Mouse (Mus musculus): ENCODE data around the gene Svep1. TPM values are rescaled to one million over a fixed set of nuclear protein-coding genes. Genes with fewer than 3 reads are reported as not detected.
A peak's percentile ranks its signal among the peaks of the same experiment; 100 is the strongest.

The Svep1 gene
- 0.90 and 1.7 TPM in 2 replicates for polyA plus RNA-seq (2015; fragmentation: Nextera tagmentation; extraction: Ambion mirVana)

GRCm38 (mm10) chr4:58206115-58206945, at the start of gene Svep1:
TSS of gene Svep1 (minus strand) at chr4:58206859.
- H3K4me2 ChIP-seq, result peak within 1 kb of the TSS; percentile 99
- no peaks in the 10 kb centered on the region for H3K9me3 ChIP-seq (replicated peaks)
- ATAC-seq (ENCODE audit: low FRiP score), result peak; percentile 86
- peaks cover 16% of the 10 kb centered on the region for H3K4me1 ChIP-seq
- under 1% methylated on average over 45 of the region's 47 CpGs for WGBS
- H3K27me3 ChIP-seq (replicated peaks), result peaks cover 34% of the 10 kb centered on the region
- H3K4me3 ChIP-seq (replicated peaks), result peak within 1 kb of the TSS; percentile 56
- no peaks in the 10 kb centered on the region for H3K36me3 ChIP-seq
- H3K9ac ChIP-seq (replicated peaks), result peak within 1 kb of the TSS; percentile 52
- no peak within 1 kb of the TSS; the same call in 1 of the 2 replicates for H3K27ac ChIP-seq (replicated peaks)

GRCm38 (mm10) chr4:58253410-58253809, 46.8 kb upstream of the Svep1 start:
- WGBS, result 46% methylated on average over 5 of the region's 5 CpGs
- no peak for ATAC-seq (ENCODE audit: low FRiP score)

GRCm38 (mm10) chr4:58252381-58252780, 45.7 kb upstream of the Svep1 start:
- ATAC-seq (ENCODE audit: low FRiP score), result no peak
- no peaks in the 10 kb centered on the region for H3K9me3 ChIP-seq (replicated peaks)
- H3K36me3 ChIP-seq, result no peaks in the 10 kb centered on the region
- no peaks in the 10 kb centered on the region for H3K27me3 ChIP-seq (replicated peaks)
- H3K9ac ChIP-seq (replicated peaks), result no peak overlapping the region
- 94% methylated on average over 3 of the region's 3 CpGs for WGBS
- no peak overlapping the region for H3K4me2 ChIP-seq
- H3K4me1 ChIP-seq, result no peaks in the 10 kb centered on the region
- H3K4me3 ChIP-seq (replicated peaks), result no peak overlapping the region
- H3K27ac ChIP-seq (replicated peaks), result no peak overlapping the region

More at GRCm38 (mm10) chr4:58253410-58253809, 46.8 kb upstream of the Svep1 start:
- H3K36me3 ChIP-seq, result no peaks in the 10 kb centered on the region
- H3K4me2 ChIP-seq, result no peak overlapping the region
- H3K4me1 ChIP-seq, result no peaks in the 10 kb centered on the region
- no peak overlapping the region for H3K27ac ChIP-seq (replicated peaks)
- no peak overlapping the region for H3K9ac ChIP-seq (replicated peaks)
- no peak overlapping the region for H3K4me3 ChIP-seq (replicated peaks)
- no peaks in the 10 kb centered on the region for H3K9me3 ChIP-seq (replicated peaks)
- H3K27me3 ChIP-seq (replicated peaks), result no peaks in the 10 kb centered on the region

- Histone ChIP-seq H3K27me3 (replicated peaks) (no peaks in the 10 kb centered on the region), H3K4me1 (no peaks in the 10 kb centered on the region), H3K36me3 (no peaks in the 10 kb centered on the region), H3K9me3 (replicated peaks) (no peaks in the 10 kb centered on the region), H3K9ac (replicated peaks) (no peak overlapping the region), H3K27ac (replicated peaks) (no peak overlapping the region), H3K4me2 (no peak overlapping the region), H3K4me3 (replicated peaks) (no peak overlapping the region)
- WGBS, result 83% methylated on average over 1 of the region's 1 CpGs
- ATAC-seq (ENCODE audit: low FRiP score), result no peak
Measured at GRCm38 (mm10) chr4:58245544-58245943, 38.9 kb upstream of the Svep1 start.

GRCm38 (mm10) chr4:58240416-58240815, 33.8 kb upstream of the Svep1 start:
- H3K9ac ChIP-seq (replicated peaks), result no peak overlapping the region
- H3K4me3 ChIP-seq (replicated peaks), result no peak overlapping the region
- 86% methylated on average over 7 of the region's 7 CpGs for WGBS

DNA sequence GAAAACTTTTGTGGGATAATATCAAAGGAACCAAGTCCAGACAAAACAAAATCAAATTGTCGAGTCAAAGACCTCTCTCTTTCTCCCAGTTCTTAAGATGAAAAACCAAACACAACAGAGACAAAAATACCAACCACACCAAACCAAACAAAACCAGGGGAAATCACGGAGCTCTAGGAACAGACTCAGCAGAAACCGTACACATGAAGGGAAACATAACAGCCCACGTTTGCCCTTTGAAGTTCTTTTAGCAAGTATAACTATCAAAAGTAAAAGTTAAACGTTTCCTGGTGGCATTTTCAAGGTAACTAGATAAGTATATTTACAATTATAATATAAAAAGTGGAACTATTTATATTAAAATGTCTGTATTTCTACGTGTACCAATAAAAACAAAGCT, 29.2 kb upstream of the Svep1 start:
- Histone ChIP-seq H3K4me2 (no peak overlapping the region), H3K4me1 (no peaks in the 10 kb centered on the region), H3K9me3 (replicated peaks) (no peaks in the 10 kb centered on the region), H3K4me3 (replicated peaks) (no peak overlapping the region), H3K27me3 (replicated peaks) (no peaks in the 10 kb centered on the region), H3K36me3 (no peaks in the 10 kb centered on the region), H3K9ac (replicated peaks) (no peak overlapping the region), H3K27ac (replicated peaks) (no peak overlapping the region)
- no peak for ATAC-seq (ENCODE audit: low FRiP score)
- 65% methylated on average over 6 of the region's 6 CpGs for WGBS

More at GRCm38 (mm10) chr4:58240416-58240815, 33.8 kb upstream of the Svep1 start:
- Histone ChIP-seq H3K9me3 (replicated peaks) (no peaks in the 10 kb centered on the region), H3K27ac (replicated peaks) (no peak overlapping the region), H3K27me3 (replicated peaks) (no peaks in the 10 kb centered on the region), H3K4me1 (no peaks in the 10 kb centered on the region), H3K36me3 (no peaks in the 10 kb centered on the region), H3K4me2 (no peak overlapping the region)
- ATAC-seq (ENCODE audit: low FRiP score), result no peak

DNA sequence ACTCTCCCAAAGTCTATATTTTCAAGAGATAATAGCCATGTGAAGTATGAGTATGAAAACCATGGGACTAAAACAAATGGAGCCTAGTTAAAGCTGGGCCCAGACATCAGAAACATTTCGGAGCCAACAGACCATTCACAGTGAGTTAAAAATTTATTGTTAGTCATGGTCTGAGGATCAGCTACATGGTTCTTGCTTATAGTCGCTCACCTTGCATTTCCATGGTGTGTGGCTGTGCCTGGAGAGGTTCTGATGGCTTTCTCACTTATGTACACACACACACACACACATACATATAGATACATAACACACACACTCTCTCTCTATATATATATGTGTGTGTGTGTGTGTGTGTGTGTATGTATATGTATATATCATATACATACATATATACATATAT, 16.8 kb upstream of the Svep1 start:
- Histone ChIP-seq H3K4me1 (no peaks in the 10 kb centered on the region), H3K4me3 (replicated peaks) (no peak overlapping the region), H3K9me3 (replicated peaks) (no peaks in the 10 kb centered on the region), H3K36me3 (no peaks in the 10 kb centered on the region), H3K27me3 (replicated peaks) (no peaks in the 10 kb centered on the region), H3K27ac (replicated peaks) (no peak overlapping the region), H3K4me2 (no peak overlapping the region), H3K9ac (replicated peaks) (no peak overlapping the region)
- 80% methylated on average over 2 of the region's 2 CpGs for WGBS
- no peak for ATAC-seq (ENCODE audit: low FRiP score)

DNA sequence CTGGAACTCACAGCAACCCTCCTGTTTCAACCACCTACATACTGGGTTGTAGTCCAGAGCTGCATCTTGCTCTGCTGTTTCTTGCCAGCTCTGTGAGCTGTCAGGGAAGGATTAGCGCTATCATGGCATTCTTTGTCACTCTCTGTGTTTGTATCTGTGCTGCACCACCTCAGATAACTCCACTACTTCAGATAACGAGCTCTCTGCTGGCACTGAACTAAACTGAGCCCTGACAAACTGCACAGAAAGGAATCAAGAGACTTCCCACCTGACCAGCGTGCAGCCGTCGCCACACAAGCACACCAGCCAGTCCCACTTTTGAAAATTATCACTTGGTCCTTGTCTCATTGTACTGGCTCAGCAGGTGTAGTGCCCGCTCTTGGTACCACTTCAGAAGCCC, 4.7 kb upstream of the Svep1 start:
- Histone ChIP-seq H3K4me2 (no peak overlapping the region), H3K9me3 (replicated peaks) (no peaks in the 10 kb centered on the region), H3K36me3 (no peaks in the 10 kb centered on the region), H3K27ac (replicated peaks) (no peak overlapping the region), H3K9ac (replicated peaks) (no peak overlapping the region), H3K4me3 (replicated peaks) (no peak overlapping the region), H3K4me1 (peaks cover 7% of the 10 kb centered on the region), H3K27me3 (replicated peaks) (peaks cover 16% of the 10 kb centered on the region)
- WGBS, result 83% methylated on average over 6 of the region's 6 CpGs
- no peak for ATAC-seq (ENCODE audit: low FRiP score)

DNA sequence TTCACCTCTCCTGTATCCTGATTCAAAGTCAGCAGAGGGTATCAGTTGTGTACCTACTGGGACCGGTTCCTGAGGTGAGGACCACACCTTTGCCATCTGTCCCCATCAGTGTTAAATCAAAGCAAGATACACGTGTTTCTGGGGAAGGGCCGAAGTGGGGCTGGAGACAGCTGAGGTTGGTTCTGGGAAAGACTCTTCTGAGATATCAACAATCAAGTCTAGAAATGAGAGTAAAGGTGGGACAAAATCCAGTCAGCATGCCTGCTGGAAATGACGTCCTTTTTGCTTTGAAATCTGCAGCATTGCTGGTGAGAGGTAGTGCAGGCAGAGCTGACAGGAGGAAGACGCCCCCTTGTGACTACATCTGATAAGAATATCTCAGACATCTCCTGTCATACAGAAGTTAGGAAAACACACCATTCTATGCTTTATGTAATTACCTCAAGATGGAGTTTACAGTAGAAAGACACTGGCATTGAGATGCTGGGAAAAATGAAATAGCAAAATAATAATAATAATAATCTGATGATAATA, 4.0 kb upstream of the Svep1 start:
- Histone ChIP-seq H3K9ac (replicated peaks) (no peak overlapping the region), H3K9me3 (replicated peaks) (no peaks in the 10 kb centered on the region), H3K4me2 (no peak overlapping the region), H3K27me3 (replicated peaks) (peaks cover 24% of the 10 kb centered on the region), H3K36me3 (no peaks in the 10 kb centered on the region), H3K27ac (replicated peaks) (no peak overlapping the region), H3K4me3 (replicated peaks) (no peak overlapping the region), H3K4me1 (peaks cover 14% of the 10 kb centered on the region)
- WGBS, result 70% methylated on average over 5 of the region's 5 CpGs
- no peak for ATAC-seq (ENCODE audit: low FRiP score)

DNA sequence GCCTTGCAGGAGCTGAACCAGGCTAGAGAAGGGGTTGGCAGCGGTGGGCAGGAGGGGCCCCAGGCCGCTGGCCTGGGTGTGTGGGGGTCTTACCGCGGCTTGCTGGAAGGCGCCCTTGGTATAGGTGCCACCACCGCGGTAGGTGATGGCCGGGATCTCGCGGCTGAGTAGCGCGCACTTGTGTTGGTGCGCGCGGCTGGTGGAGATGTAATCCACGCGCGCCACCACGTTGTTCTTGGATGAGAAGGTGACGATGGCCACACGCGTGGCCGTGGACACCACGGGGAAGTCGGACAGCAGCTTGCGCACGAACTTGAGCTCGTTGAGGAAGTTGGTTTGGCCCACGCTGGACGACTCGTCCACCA, 927 bp downstream of the Svep1 start:
- peaks cover 16% of the 10 kb centered on the region for H3K4me1 ChIP-seq
- H3K27me3 ChIP-seq (replicated peaks), result peaks cover 34% of the 10 kb centered on the region
- H3K36me3 ChIP-seq, result no peaks in the 10 kb centered on the region
- H3K9ac ChIP-seq (replicated peaks), result peak overlapping the region; percentile 52
- peak overlapping the region; percentile 99 for H3K4me2 ChIP-seq
- peak; percentile 62; the same call in 1 of the 2 replicates for ATAC-seq (ENCODE audit: low FRiP score)
- H3K4me3 ChIP-seq (replicated peaks), result peak overlapping the region; percentile 56
- under 1% methylated on average over 31 of the region's 31 CpGs for WGBS
- no peak overlapping the region for H3K27ac ChIP-seq (replicated peaks)
- no peaks in the 10 kb centered on the region for H3K9me3 ChIP-seq (replicated peaks)

DNA sequence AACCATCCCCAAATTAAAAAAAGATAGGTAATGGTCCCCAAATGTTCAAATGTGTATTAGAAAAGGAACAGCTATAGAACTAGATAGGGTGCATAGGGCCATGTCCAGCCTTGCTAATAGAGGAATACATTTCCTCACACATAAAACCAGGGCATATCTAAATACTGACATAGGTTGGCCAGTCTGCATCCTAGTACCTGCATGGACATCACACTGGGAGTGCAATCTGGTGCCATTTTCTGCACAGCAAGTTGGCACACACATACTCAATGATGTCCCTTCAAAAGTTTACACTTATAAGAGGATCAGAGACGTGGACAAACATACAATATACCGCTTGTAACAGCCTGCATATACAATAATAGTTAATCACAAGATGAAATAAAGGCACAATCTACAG, 5.0 kb downstream of the Svep1 start:
- ATAC-seq (ENCODE audit: low FRiP score), result no peak
- Histone ChIP-seq H3K27me3 (replicated peaks) (peaks cover 20% of the 10 kb centered on the region), H3K36me3 (no peaks in the 10 kb centered on the region), H3K4me2 (no peak overlapping the region), H3K9ac (replicated peaks) (no peak overlapping the region), H3K9me3 (replicated peaks) (no peaks in the 10 kb centered on the region), H3K4me1 (peaks cover 12% of the 10 kb centered on the region), H3K27ac (replicated peaks) (no peak overlapping the region), H3K4me3 (replicated peaks) (no peak overlapping the region)
- 86% methylated on average over 2 of the region's 2 CpGs for WGBS

DNA sequence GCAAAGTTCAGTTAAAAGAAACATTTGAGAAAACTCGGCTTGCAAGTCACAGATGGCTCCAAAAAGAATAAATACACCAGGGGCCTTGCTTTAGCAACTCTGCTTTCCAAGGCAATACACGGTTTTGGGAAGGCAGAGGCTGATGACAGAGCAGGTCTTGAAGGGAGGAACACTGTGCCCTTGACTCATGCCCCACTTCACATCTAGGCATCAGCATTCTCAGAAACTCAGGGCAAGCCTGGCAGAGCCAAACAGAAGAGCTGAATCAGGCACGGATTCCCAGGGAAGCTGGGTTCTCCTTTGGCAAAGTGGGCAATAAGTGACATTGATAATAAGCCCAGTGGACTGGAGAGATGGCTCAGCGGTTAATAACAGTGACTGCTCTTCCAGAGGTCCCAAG, 5.8 kb downstream of the Svep1 start:
- peaks cover 12% of the 10 kb centered on the region for H3K27me3 ChIP-seq (replicated peaks)
- no peak overlapping the region for H3K9ac ChIP-seq (replicated peaks)
- H3K9me3 ChIP-seq (replicated peaks), result no peaks in the 10 kb centered on the region
- no peak overlapping the region for H3K4me3 ChIP-seq (replicated peaks)
- no peak for ATAC-seq (ENCODE audit: low FRiP score)
- H3K4me2 ChIP-seq, result no peak overlapping the region
- H3K36me3 ChIP-seq, result no peaks in the 10 kb centered on the region
- WGBS, result 81% methylated on average over 4 of the region's 4 CpGs
- H3K4me1 ChIP-seq, result peaks cover 3% of the 10 kb centered on the region
- no peak overlapping the region for H3K27ac ChIP-seq (replicated peaks)

All from neural tube, embryonic 15.5 days (tissue).